In the genomic region with DNA sequence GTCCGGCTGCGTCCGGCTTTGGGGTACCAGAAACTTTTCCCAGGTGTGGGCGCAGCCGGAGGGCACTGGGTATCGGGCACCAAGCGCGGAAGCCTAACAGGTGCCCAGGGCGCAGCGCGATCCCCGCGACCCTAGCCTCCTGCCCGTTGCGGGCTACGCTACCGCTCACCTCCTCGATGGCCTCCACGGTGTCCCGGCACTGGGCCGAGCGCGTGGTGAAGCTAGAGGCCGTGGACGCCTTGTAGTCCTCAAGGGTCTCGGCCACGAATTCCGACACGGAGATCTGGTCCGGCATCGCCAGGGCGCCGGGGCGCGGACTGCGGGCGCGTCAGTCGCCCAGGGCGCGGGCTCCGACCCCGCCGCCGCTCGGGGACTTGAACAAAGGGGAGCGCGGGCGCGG, we compare ENCODE assay signal across 7 mouse cellular contexts.
DNase-seq lines count a peak whose midpoint lies in the region; ATAC-seq lines count a peak whose summit lies in the region.
"Not testable (repeated sequence)": the region's sequence is repeated elsewhere in the genome, so short reads cannot be mapped to it uniquely, and the experiment has no call there.

No protein-coding gene starts in this region.

- not testable (repeated sequence) for H3K9me3 ChIP-seq in embryonic facial prominence, embryonic 15.5 days (replicated peaks); heart, embryonic 14.5 days (ENCODE audit: control insufficient read depth, low read length); hindbrain, embryonic 15.5 days; liver, embryonic 13.5 days (replicated peaks); stomach, embryonic 16.5 days (replicated peaks; ENCODE audit: control insufficient read depth, low read length)
- peaks cover 14% of the 10 kb centered on the region for H3K9me3 ChIP-seq in midbrain, embryonic 10.5 days (replicated peaks)

- peak; percentile 8 for DNase-seq in kidney, postnatal 10 days
- DNase-seq in liver, embryonic 13.5 days = not testable (repeated sequence)
- peak; percentile 9 for DNase-seq in midbrain, embryonic 10.5 days (ENCODE audit: low spot score)

- not testable (repeated sequence) for H3K4me1 ChIP-seq in embryonic facial prominence, embryonic 15.5 days; heart, embryonic 14.5 days (ENCODE audit: control insufficient read depth in 2 of 2, insufficient read depth in 2 of 2, low read length in 2 of 2); hindbrain, embryonic 15.5 days (replicated peaks); liver, embryonic 13.5 days (replicated peaks); midbrain, embryonic 10.5 days; stomach, embryonic 16.5 days (ENCODE audit: control insufficient read depth, insufficient read depth, low read length)

- ATAC-seq in embryonic facial prominence, embryonic 15.5 days (ENCODE audit: insufficient number of reproducible peaks, low FRiP score, low TSS enrichment, low read depth); heart, embryonic 14.5 days (ENCODE audit: insufficient number of reproducible peaks, insufficient read depth, low FRiP score, low read depth); hindbrain, embryonic 15.5 days (ENCODE audit: low FRiP score, low read depth); liver, embryonic 13.5 days (ENCODE audit: low read depth); stomach, embryonic 16.5 days (ENCODE audit: insufficient read depth, low FRiP score): not testable (repeated sequence)

- H3K4me2 ChIP-seq in embryonic facial prominence, embryonic 15.5 days (replicated peaks) = 0 out of 2 replicates have a peak overlapping the region, but pooled peaks have one; percentile 22
- peak overlapping the region; percentile 53 for H3K4me2 ChIP-seq in heart, embryonic 14.5 days (ENCODE audit: low read length)
- H3K4me2 ChIP-seq in hindbrain, embryonic 15.5 days = peak overlapping the region; percentile 21; the same call in 1 of the 2 replicates
- H3K4me2 ChIP-seq in liver, embryonic 13.5 days = peak overlapping the region; percentile 63
- H3K4me2 ChIP-seq in stomach, embryonic 16.5 days (ENCODE audit: low read depth, low read length) = peak overlapping the region; percentile 24; the same call in 1 of the 2 replicates

- peak overlapping the region; percentile 15; the same call in 1 of the 2 replicates for H3K4me3 ChIP-seq in embryonic facial prominence, embryonic 15.5 days (replicated peaks)
- peak overlapping the region; percentile 32 to 34 for H3K4me3 ChIP-seq in heart, embryonic 14.5 days (ENCODE audit: control insufficient read depth in 1 of 2, insufficient read depth in 1 of 2, low read depth in 1 of 2, low read length in 2 of 2)
- peak overlapping the region; percentile 12; the same call in 1 of the 2 replicates for H3K4me3 ChIP-seq in hindbrain, embryonic 15.5 days
- peak overlapping the region; percentile 55 for H3K4me3 ChIP-seq in liver, embryonic 13.5 days (replicated peaks)
- peak overlapping the region; percentile 36 for H3K4me3 ChIP-seq in midbrain, embryonic 10.5 days
- peak overlapping the region; percentile 26 for H3K4me3 ChIP-seq in stomach, embryonic 16.5 days (replicated peaks; ENCODE audit: low read length)

- H3K9ac ChIP-seq in embryonic facial prominence, embryonic 15.5 days; hindbrain, embryonic 15.5 days; stomach, embryonic 16.5 days (ENCODE audit: low read length): not testable (repeated sequence)
- 0 out of 2 replicates have a peak overlapping the region, but pooled peaks have one; percentile 34 for H3K9ac ChIP-seq in heart, embryonic 14.5 days (ENCODE audit: low read length)
- peak overlapping the region; percentile 39; the same call in 1 of the 2 replicates for H3K9ac ChIP-seq in liver, embryonic 13.5 days

- H3K27ac ChIP-seq in embryonic facial prominence, embryonic 15.5 days (replicated peaks); heart, embryonic 14.5 days (replicated peaks in 1 of 2; ENCODE audit: control insufficient read depth in 1 of 2, insufficient read depth in 1 of 2, low read depth in 2 of 2, low read length in 2 of 2); hindbrain, embryonic 15.5 days (replicated peaks); liver, embryonic 13.5 days; midbrain, embryonic 10.5 days (replicated peaks); stomach, embryonic 16.5 days (ENCODE audit: low read length): not testable (repeated sequence)

- not testable (repeated sequence) for H3K36me3 ChIP-seq in embryonic facial prominence, embryonic 15.5 days; heart, embryonic 14.5 days (ENCODE audit: control insufficient read depth, insufficient read depth, low read length); hindbrain, embryonic 15.5 days; liver, embryonic 13.5 days; midbrain, embryonic 10.5 days; stomach, embryonic 16.5 days (ENCODE audit: control insufficient read depth, insufficient read depth, low read length)

- 32% methylated on average over 50 of the region's 50 CpGs for WGBS in embryonic facial prominence, embryonic 15.5 days
- WGBS in heart, embryonic 14.5 days = 21% methylated on average over 30 of the region's 50 CpGs
- WGBS in hindbrain, embryonic 15.5 days = 26% methylated on average over 48 of the region's 50 CpGs
- WGBS in liver, embryonic 13.5 days (ENCODE audit: insufficient replicate concordance) = 13% methylated on average over 50 of the region's 50 CpGs
- WGBS in midbrain, embryonic 10.5 days = 25% methylated on average over 50 of the region's 50 CpGs
- WGBS in stomach, embryonic 16.5 days = 21% methylated on average over 43 of the region's 50 CpGs

- not testable (repeated sequence) for H3K27me3 ChIP-seq in embryonic facial prominence, embryonic 15.5 days; heart, embryonic 14.5 days (ENCODE audit: control insufficient read depth, insufficient read depth, low read length); hindbrain, embryonic 15.5 days; liver, embryonic 13.5 days; midbrain, embryonic 10.5 days (ENCODE audit: low read depth, poor library complexity, severe bottlenecking); stomach, embryonic 16.5 days (ENCODE audit: control insufficient read depth, insufficient read depth, low read length)
